Mouse (Mus musculus) neural tube, embryonic 10.5 days (tissue): ENCODE results near the gene Lamtor2.

Experiments used
- DNase-seq: peaks from one replicate; pipeline ENCODE4 v3.0.0-alpha.2; 2017; ENCODE audit warnings: low spot score; ENCODE audit errors: extremely low spot score

Gene Lamtor2

DNA sequence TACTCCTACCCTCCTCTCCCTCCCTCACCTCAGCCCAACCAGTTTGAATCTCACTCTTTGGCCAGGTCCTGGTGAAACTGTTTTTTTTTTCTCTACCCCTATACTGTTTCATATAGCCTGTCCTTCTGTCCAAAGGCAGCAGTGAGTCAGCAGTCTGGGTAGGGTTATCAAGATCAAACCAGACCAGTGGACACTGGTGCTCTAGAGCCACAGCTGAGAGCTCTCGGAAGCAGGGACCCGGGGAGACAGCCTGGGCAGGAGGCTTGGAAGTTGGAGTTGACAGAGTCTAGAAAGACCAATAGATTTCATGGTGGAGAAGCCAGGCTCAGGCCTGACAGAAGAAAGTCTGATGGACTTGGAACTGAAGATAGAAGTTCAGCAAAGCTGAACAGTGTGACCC lies 15.7 kb upstream of the Lamtor2 start:
- DNase-seq, result no peak

DNA sequence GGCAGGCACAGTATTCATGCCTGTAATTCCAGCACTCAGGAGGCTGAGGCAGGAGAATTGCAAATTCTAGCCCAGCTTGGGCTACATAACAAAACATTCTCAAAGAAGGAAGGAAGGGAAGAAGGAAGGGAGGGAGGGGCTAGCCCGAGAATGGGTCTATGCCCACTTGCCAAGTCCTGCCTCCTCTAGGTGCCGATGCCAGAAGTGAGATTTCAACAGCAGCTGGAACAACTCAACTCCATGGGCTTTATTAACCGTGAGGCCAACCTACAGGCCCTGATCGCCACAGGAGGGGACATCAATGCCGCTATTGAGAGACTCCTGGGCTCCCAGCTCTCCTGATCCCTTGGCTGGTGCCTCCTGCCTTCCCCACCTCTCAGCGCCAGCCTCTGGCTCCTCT lies 15.0 kb upstream of the Lamtor2 start:
- DNase-seq, result no peak

DNA sequence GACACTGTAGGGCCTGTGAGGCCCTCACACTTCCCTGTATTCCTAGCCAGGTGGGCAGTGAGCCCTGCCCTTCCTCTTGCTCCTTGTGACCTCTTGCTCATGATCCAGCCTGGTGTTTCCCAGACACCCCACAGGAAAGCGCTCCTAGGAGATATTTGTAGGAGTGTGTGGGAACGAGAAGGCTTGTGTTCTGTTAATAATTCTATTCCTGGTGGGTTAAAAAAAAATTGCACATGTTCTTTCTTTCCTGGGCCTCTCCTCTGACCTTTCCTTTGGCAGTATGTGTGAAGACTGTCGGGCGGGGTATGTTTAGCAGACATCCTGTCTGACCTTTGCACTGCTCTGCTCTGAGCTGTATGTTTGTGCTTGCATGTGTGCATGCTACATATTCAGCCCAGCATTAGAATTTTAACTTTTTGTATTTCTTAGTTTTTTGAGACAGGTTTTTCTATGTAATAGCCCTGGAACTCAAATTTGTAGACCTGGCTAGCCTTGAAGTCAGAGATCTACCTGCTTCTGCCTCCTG lies 13.7 kb upstream of the Lamtor2 start:
- DNase-seq, result no peak

GRCm38 (mm10) chr3:88566116-88566515 lies 13.2 kb upstream of the Lamtor2 start:
- no peak for DNase-seq

DNA sequence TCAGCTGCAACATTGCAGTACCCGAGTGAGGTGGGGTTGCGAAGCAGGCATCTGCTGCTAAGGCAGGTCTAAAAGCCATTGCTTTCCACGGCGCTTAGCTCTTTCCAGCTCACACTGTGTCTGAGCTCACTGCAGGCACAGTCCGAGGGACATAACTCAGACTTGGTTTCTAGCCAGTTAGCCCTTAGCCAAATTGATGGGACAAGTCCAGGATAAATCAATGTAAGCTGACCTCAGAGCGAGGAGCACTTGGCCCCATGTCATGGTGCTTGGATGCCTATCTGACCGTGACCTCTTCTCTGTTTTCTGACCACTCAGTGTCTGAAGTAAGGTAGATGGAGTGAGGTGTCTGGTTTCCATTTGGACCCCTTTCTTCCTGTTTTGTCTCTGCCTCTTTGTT lies 11.1 kb upstream of the Lamtor2 start:
- no peak for DNase-seq

DNA sequence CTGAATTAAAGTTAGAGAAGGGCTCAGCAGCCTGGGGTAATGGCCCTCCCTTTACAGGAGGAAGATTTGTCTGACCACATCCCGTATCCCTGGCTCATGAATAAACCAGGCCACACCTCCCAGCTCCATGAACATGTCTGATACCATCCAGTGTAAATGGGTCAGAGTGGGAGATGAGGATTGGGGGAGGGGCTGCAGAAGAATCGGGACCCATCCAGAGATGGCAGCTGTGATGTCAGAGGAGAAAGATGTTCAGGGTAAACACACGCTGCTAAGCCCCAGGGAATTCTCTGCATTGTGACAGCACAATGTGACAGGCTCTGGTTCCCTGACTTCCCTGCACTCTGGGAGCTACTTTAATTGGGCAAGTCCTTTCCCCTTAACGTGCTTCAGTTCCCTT lies 10.6 kb upstream of the Lamtor2 start:
- no peak for DNase-seq

GRCm38 (mm10) chr3:88561989-88562388 lies 9.1 kb upstream of the Lamtor2 start:
- peak; percentile 13 for DNase-seq

DNA sequence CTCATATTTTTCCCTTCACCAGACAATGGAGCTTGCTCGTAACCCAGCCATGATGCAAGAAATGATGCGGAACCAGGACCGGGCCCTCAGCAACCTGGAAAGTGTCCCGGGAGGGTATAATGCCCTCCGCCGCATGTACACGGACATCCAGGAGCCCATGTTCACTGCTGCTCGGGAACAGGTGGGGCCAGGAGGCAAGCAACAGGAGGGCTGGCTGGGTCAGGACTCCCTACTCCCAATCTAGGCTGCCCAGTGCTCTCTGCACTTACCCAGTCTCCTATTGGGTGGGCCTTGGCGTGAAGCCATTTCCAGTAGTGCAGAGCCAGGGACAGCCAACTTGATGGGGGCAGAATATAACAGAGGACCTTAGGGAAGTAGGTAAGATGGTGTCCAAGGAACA lies 6.7 kb upstream of the Lamtor2 start:
- DNase-seq, result no peak

DNA sequence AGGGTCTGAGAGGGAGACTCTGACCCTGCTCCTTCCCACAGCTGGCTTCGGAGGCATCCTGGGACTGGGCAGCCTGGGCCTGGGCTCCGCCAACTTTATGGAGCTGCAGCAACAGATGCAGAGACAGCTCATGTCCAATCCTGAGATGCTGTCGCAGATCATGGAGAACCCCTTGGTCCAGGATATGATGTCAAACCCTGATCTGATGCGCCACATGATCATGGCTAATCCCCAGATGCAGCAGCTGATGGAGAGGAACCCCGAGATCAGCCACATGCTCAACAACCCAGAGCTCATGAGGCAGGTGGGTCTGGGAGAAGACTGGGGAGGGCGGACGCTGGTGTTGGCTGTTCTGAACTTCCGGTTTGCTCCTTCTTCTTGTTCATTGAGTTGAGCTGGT lies 3.7 kb upstream of the Lamtor2 start:
- no peak for DNase-seq

- DNase-seq, result no peak
Observed at GRCm38 (mm10) chr3:88555731-88556130, 2.9 kb upstream of the Lamtor2 start.

- no peak for DNase-seq
Observed at GRCm38 (mm10) chr3:88555069-88555605, 2.3 kb upstream of the Lamtor2 start.

- no peak for DNase-seq
Observed at GRCm38 (mm10) chr3:88553880-88554586, 1.2 kb upstream of the Lamtor2 start.

GRCm38 (mm10) chr3:88553525-88553879 lies 628 bp upstream of the Lamtor2 start, which contains the start of gene Ubqln4:
Gene Ubqln4, plus strand, starts transcription at chr3:88553758.
- peak; percentile 97 for DNase-seq

- no peak for DNase-seq
Observed at GRCm38 (mm10) chr3:88552082-88552645, 710 bp downstream of the Lamtor2 start.

DNA sequence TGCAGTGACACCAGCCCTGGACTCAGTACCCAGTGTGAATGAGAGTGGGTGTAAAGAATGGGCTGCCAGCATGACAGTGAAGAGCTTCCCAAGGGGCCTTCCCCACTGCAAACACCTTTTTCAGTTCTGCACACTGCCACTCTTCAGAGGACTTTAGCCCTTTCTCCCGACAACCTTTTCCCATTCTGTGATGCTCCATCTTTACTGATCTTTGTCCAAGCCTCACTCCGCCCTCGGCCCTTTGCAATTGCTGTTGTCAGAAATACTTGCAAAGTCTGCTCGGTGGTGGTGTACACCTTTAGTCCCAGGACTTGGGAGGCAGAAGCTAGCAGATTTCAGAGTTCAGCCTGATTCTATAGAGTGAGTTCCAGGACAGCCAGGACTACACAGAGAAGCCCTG lies 1.3 kb downstream of the Lamtor2 start:
- no peak for DNase-seq

- DNase-seq, result no peak
Observed at GRCm38 (mm10) chr3:88548180-88548917, 4.5 kb downstream of the Lamtor2 start, which contains the start of gene Rab25. Gene Rab25, minus strand, starts transcription at chr3:88548300.

GRCm38 (mm10) chr3:88546674-88547418 lies 6.0 kb downstream of the Lamtor2 start:
- no peak for DNase-seq

DNA sequence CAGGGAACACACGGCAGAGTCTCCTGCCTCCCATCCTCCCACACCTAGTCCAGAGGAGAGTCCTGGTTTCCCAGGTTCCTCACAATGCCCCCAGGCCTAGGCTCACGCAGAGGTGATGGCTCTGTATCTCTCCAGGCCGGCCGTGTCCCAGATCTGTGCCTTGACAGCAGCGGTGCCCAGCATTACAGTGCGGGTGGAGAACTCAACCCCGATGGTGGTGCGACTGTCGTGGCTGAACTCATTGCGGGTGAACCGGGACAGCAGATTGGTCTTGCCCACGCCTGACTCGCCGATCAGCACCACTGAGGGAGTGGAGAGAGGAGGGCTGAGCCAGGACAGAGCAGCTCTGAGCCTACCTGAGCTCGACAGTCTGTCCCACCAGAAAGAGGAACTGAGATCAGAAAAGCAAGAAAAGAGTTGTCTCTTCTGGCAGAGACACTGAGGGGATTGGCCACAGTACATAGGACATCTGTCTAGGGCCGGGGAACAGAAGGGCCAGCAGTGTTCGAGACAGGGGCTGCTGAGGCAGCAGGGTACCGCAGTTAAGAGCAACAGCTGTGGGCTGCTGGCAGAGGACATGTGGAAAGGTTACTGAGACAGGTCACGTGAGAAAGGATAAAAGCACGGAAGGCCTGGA lies 7.8 kb downstream of the Lamtor2 start:
- no peak for DNase-seq

DNA sequence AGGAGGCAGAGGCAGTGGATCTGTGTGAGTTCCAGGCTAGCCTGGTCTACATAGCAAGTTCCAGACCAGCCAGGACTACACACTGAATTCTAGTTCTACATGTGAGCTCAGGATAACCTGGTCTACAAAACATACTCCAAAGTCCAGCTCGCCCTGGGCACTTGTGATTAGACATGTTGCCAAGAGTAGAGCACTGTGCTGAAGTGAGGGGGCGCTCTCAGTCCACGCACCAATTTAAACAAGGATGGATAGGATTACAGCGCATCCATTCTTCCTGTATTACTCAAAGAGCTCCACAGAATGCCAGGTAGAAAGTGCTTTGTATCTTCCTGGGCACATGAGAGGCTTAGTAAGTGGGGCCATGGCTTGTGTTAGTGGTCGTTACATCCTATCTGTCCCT lies 8.4 kb downstream of the Lamtor2 start:
- no peak for DNase-seq

DNA sequence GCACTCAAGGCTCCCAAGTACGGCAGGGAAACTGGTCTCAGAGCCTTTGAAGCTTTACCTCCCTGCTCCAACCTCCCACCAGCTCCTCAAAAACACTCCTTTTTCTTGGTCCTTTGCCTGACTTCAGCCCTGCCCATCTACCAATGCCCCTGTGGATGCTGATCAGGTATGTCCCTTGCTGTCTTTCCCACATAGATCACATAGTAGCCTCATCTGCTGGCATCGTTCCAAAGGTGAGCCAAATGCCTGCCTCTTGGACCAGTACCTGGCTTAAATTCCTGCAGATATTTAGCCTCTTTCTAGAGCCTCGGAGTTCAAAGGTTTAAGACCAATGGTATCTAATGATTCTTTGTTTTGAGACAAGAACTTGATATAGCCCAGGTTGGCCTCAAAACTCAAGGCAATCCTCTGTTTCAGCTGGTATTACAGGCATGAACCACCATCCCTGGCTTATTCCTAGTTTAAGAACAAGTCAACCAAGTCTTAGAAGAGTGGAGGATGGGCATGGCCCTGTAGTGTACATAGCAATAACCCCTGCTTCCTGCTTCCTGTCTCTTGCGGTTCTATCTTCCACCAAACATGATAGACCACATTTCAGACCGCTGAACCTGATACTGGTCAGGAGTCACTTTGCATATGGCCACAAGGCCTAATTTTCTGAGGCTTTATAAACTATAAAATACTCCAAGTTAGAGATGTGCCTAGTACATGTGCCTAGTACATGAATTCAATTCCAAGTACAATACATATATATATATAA lies 9.0 kb downstream of the Lamtor2 start:
- DNase-seq, result no peak
